Mouse (Mus musculus) intestine, embryonic 14.5 days (tissue): ENCODE measurements around the gene Mrgprh. TPM values are rescaled to one million over a fixed set of nuclear protein-coding genes. Genes with fewer than 3 reads are reported as not detected.

Experiments
- ATAC-seq: fragments of 200-750 bp; cut with Nextera tagmentation; replicated peaks from 2 replicates; pipeline ENCODE4 v1.8.0; 2017; ENCODE audit warnings: low read depth, moderate number of reproducible peaks, moderate TSS enrichment, moderate library complexity; ENCODE audit not compliant: low FRiP score, low TSS enrichment
- DNase-seq: peaks from one replicate; pipeline ENCODE4 v3.0.0-alpha.2; 2018; ENCODE audit warnings: low spot score
- H3K27ac ChIP-seq: fragments of 300-500 bp; sonication (generic); 2 replicates; pipeline ENCODE4 v1.5.1; 2014; ENCODE audit warnings: low read depth, mild to moderate bottlenecking, control low read depth
- H3K27me3 ChIP-seq: fragments of 300-500 bp; sonication (generic); replicated peaks from 2 replicates; pipeline ENCODE4 v1.6.1; 2014; ENCODE audit warnings: low read length, control low read depth; ENCODE audit not compliant: control insufficient read depth, insufficient read depth
- H3K36me3 ChIP-seq: fragments of 300-500 bp; sonication (generic); 2 replicates; pipeline ENCODE4 v1.6.1; 2014; ENCODE audit warnings: low read length, control low read depth; ENCODE audit not compliant: control insufficient read depth, insufficient read depth
- H3K4me1 ChIP-seq: fragments of 300-500 bp; sonication (generic); replicated peaks from 2 replicates; pipeline ENCODE4 v1.6.1; 2014; ENCODE audit warnings: low read length, control low read depth, mixed read lengths; ENCODE audit not compliant: control insufficient read depth, insufficient read depth
- H3K4me2 ChIP-seq: fragments of 300-500 bp; sonication (generic); 2 replicates; pipeline ENCODE4 v1.6.1; 2014; ENCODE audit warnings: low read length
- H3K4me3 ChIP-seq: fragments of 300-500 bp; sonication (generic); 2 replicates; pipeline ENCODE4 v1.5.1; 2014; ENCODE audit warnings: low read depth, low read length, control low read depth, mixed read lengths
- H3K9ac ChIP-seq: fragments of 300-500 bp; sonication (generic); 2 replicates; pipeline ENCODE4 v1.6.1; 2014; ENCODE audit warnings: mild to moderate bottlenecking, low read length
- H3K9me3 ChIP-seq: fragments of 300-500 bp; sonication (generic); 2 replicates; pipeline ENCODE4 v1.6.1; 2016; ENCODE audit warnings: low read length, control low read depth; ENCODE audit not compliant: control insufficient read depth
- WGBS: fragments of 180-500 bp; shearing (Covaris S2); extraction: QIAGEN DNeasy Blood & Tissue Kit; methylation state at CpG from one replicate; pipeline ENCODE4 v1.1.7; 2014; 5-methylcytosine and 5-hydroxymethylcytosine counted together
- polyA plus RNA-seq: library from polyadenylated mRNA; unstranded; fragments of >200 nt; fragmentation: Nextera tagmentation; extraction: Ambion mirVana; gene quantifications from 2 replicates; pipeline ENCODE4 v1.2.1, GENCODE M21; 2014

The Mrgprh gene
- polyA plus RNA-seq, 1 experiment from 2014 or later, result not detected

DNA sequence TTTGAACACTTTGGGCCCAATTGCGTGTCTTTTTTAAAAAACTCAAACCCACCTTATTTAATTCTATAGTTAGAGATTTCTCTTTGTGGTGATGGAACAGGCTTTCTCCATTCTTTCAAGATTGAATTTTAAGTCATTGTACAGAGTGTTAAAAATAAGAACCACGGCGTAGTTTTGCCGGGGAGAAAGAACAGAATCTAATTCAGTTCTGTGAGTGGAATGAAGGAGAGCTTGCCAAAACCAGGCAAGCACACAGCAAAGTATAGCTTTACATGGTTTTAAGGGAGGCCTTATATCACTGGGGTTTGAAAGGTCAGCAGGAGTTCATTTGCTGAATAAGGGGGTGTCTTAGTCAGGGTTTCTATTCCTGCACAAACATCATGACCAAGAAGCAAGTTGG, 31.3 kb upstream of the Mrgprh start:
- 80% methylated on average over 4 of the region's 4 CpGs for WGBS
- no peak overlapping the region for H3K27ac ChIP-seq

DNA sequence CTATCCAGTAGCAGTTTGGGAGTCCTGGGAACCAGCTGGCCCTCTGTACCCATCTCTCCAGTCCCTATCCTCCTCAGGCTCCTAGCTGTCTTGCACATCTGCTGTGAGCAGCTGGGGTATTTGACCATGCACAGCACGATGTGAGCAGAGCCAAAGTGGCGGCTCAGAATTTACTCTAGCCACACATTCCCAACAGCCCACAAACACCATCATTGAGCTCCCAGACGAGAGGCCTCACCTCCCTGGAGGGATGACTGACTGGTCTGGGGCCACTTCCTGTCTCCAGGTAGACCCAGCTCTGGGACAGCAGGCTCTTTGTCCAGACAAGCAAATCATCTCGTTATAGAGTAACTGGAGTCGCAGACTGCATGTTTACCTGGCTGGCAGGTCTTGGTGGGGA, 30.0 kb upstream of the Mrgprh start:
- Histone ChIP-seq H3K4me1 (peaks cover 4% of the 10 kb centered on the region; the same call in 1 of the 2 replicates), H3K4me3 (no peak overlapping the region), H3K4me2 (no peak overlapping the region), H3K27ac (0 out of 2 replicates have a peak overlapping the region, but pooled peaks have one; percentile 16), H3K36me3 (no peaks in the 10 kb centered on the region), H3K9ac (no peak overlapping the region), H3K27me3 (no peaks in the 10 kb centered on the region), H3K9me3 (no peaks in the 10 kb centered on the region)
- DNase-seq (no peak), ATAC-seq (no peak)
- WGBS, result 27% methylated on average over 5 of the region's 5 CpGs

More for the DNA sequence above, 31.3 kb upstream of the Mrgprh start:
- H3K4me1 ChIP-seq, result peaks cover 4% of the 10 kb centered on the region; the same call in 1 of the 2 replicates
- no peak overlapping the region for H3K9ac ChIP-seq
- H3K9me3 ChIP-seq, result no peaks in the 10 kb centered on the region
- no peaks in the 10 kb centered on the region for H3K36me3 ChIP-seq
- no peaks in the 10 kb centered on the region for H3K27me3 ChIP-seq
- H3K4me2 ChIP-seq, result no peak overlapping the region
- DNase-seq (no peak), ATAC-seq (no peak)
- H3K4me3 ChIP-seq, result no peak overlapping the region

DNA sequence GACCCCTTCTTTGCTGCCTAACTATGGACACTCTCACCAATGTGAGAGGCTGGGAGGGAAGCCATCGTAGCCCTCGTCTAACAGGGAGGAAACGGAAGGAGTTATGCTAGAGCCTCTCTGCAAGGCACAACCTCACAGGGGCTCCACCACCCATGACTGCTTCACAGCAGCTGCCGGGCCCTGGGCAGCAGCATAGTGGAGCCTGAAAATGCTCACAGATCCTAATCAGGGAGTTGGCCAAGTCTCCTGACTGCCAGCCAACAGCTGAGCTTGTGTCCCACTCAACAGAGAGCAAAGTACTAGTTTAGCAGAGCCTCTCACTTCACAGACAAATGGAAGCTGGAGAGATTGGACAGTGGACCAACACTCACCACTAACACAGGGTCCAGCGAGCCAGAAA, 29.4 kb upstream of the Mrgprh start:
- Histone ChIP-seq H3K27me3 (no peaks in the 10 kb centered on the region), H3K9me3 (no peaks in the 10 kb centered on the region), H3K4me3 (no peak overlapping the region), H3K9ac (no peak overlapping the region), H3K4me2 (no peak overlapping the region), H3K27ac (no peak overlapping the region), H3K4me1 (peaks cover 4% of the 10 kb centered on the region; the same call in 1 of the 2 replicates), H3K36me3 (no peaks in the 10 kb centered on the region)
- DNase-seq (no peak), ATAC-seq (no peak)
- 90% methylated on average over 5 of the region's 5 CpGs for WGBS

DNA sequence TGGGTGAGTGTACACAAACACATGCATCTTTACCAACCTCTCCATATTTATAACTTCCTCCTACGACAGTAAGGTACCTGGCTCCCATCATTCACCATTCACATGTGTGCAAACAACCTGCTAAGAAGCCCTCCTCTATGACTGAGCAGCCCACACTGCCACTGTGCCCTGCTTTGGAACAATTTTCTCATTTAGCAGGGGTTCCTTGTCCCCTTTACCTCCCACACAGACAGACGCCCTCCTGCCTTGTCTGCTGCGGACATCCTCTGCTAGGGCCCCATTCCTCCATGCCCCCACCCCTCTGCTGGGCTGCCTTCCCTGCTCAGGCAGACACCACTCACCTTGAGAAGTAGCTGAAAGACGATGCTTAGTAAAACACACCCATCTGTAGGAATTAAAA, 28.1 kb upstream of the Mrgprh start:
- ATAC-seq, result no peak
- no peaks in the 10 kb centered on the region for H3K27me3 ChIP-seq
- H3K36me3 ChIP-seq, result no peaks in the 10 kb centered on the region
- no peak overlapping the region for H3K27ac ChIP-seq
- no peak for DNase-seq
- no peak overlapping the region for H3K9ac ChIP-seq
- no peak overlapping the region for H3K4me2 ChIP-seq
- H3K4me1 ChIP-seq, result peaks cover 4% of the 10 kb centered on the region; the same call in 1 of the 2 replicates
- WGBS, result 53% methylated on average over 4 of the region's 4 CpGs
- no peaks in the 10 kb centered on the region for H3K9me3 ChIP-seq
- no peak overlapping the region for H3K4me3 ChIP-seq

DNA sequence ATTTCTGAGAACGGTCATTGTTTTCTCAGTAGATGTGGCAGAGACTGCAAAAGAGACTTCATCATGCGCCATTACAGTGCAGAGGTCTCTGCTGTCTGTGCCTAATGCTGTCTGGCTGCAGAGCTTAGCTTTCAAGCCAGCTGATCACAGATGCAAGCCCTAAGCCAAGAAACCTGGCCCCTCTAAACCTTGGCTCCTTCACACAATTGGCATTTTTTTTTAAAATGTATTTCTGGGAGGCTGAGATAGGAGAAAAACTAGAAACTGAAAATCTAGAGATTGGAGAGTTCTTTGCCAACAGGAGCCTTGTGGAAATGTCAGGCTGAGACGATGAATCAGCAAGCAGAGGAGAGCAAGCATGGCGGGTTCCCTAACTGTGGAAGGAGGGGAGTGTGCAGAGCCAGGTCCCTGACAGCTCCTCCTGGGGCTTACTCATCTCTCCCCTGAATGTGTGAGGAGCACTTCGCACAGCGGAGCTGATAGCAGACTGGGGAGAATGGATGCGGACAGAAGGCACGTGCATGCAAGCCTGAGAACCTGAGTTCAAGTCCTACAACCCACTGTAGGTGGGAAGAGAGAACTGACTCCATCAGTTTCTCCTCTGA, 26.0 kb upstream of the Mrgprh start:
- no peak for DNase-seq
- Histone ChIP-seq H3K27me3 (no peaks in the 10 kb centered on the region), H3K4me2 (no peak overlapping the region), H3K9ac (no peak overlapping the region), H3K4me1 (peaks cover 4% of the 10 kb centered on the region; the same call in 1 of the 2 replicates), H3K27ac (no peak overlapping the region), H3K36me3 (no peaks in the 10 kb centered on the region), H3K4me3 (no peak overlapping the region), H3K9me3 (no peaks in the 10 kb centered on the region)
- WGBS, result 88% methylated on average over 8 of the region's 8 CpGs
- no peak for ATAC-seq

DNA sequence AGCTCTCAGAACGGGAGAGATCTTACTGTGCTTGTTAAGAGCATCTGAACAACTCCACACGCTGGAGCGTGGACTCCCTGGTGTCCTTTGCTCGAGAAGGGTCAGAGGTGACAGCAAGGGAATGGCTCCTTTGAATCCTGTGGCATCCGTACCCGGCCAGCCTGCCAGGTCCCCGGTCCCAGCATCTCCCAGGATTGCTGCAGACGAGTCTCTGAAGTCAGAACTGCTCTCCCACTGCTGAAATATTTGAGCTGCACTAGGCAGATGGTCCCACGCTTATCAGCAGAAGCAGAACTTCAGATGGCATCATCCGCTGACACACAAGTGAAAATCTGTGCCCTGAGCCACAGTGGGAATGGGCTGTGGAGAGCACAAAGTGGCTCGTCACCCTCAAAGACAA, 24.1 kb upstream of the Mrgprh start:
- H3K36me3 ChIP-seq, result no peaks in the 10 kb centered on the region
- H3K27me3 ChIP-seq, result no peaks in the 10 kb centered on the region
- no peak overlapping the region for H3K27ac ChIP-seq
- H3K4me3 ChIP-seq, result no peak overlapping the region
- WGBS, result 77% methylated on average over 11 of the region's 11 CpGs
- no peak overlapping the region for H3K4me2 ChIP-seq
- H3K4me1 ChIP-seq, result no peaks in the 10 kb centered on the region
- no peaks in the 10 kb centered on the region for H3K9me3 ChIP-seq
- DNase-seq (no peak), ATAC-seq (no peak)
- no peak overlapping the region for H3K9ac ChIP-seq

DNA sequence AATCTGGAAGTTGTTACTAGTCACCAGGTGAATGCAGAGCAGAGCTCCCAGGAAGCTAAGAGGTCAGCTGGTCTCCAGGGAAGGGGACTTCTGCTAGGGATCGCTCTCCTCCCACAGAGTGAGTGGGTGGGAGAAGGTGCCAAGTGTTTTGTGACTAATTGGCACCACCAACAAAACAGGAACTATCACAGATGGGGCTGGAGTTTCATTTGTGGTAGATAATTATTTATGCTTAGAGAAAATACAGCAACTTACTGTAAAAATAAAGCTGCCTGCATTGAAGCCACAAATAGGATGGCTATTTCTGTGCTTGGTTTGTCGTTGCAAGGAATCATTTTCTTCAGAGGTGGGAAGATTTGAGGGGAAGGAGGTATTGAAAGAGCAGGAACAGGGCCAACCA, 22.0 kb upstream of the Mrgprh start:
- Histone ChIP-seq H3K9me3 (no peaks in the 10 kb centered on the region), H3K27ac (no peak overlapping the region), H3K4me3 (no peak overlapping the region), H3K27me3 (no peaks in the 10 kb centered on the region), H3K4me2 (no peak overlapping the region), H3K36me3 (no peaks in the 10 kb centered on the region), H3K9ac (no peak overlapping the region), H3K4me1 (no peaks in the 10 kb centered on the region)
- WGBS, result 84% methylated on average over 2 of the region's 2 CpGs
- DNase-seq, result no peak
- ATAC-seq, result no peak

DNA sequence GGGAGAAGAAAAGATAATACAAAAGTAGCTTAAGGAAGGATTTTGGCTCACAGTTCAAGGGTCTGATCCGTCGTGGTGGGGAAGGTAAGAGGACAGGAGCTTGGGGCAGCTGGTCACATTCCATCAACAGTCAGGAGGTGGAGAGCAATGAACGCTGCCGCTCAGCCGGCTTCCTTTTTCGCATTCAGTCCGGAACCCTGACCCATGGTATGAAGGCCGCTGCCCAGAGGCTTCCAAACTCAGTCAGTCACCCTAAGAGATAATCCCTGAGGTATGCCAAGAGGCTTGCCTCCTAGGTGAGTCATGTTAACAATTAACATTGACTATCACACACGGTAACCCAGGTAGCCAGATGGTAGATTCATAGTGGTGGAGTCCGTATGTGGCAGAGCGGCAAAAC, 21.4 kb upstream of the Mrgprh start:
- no peak for DNase-seq
- Histone ChIP-seq H3K4me2 (no peak overlapping the region), H3K27ac (no peak overlapping the region), H3K9me3 (no peaks in the 10 kb centered on the region), H3K27me3 (no peaks in the 10 kb centered on the region), H3K4me1 (no peaks in the 10 kb centered on the region), H3K9ac (no peak overlapping the region), H3K4me3 (no peak overlapping the region), H3K36me3 (no peaks in the 10 kb centered on the region)
- WGBS, result 90% methylated on average over 11 of the region's 11 CpGs
- ATAC-seq, result no peak

DNA sequence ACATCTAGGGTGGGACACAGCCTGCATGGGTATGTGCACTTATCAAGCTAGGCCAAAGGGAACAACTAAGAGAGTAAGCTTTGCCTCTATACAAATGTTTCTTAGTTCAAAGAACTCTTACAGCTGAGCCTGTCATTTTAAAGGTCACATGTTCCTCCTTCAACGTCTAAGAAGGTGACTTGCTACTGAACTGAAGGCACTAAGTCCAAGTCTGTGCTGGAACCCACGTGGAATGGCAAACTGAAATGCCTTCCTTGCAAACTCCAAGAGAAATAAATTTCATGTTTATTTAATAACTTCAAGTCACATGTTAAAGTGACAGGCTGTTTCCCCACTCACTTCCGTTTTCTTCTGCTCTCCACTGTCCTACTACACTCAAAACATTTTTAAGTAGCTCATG, 18.4 kb upstream of the Mrgprh start:
- H3K36me3 ChIP-seq, result no peaks in the 10 kb centered on the region
- no peak overlapping the region for H3K4me3 ChIP-seq
- no peak for DNase-seq
- H3K27ac ChIP-seq, result no peak overlapping the region
- no peaks in the 10 kb centered on the region for H3K9me3 ChIP-seq
- no peak overlapping the region for H3K9ac ChIP-seq
- no peak overlapping the region for H3K4me2 ChIP-seq
- H3K4me1 ChIP-seq, result no peaks in the 10 kb centered on the region
- H3K27me3 ChIP-seq, result no peaks in the 10 kb centered on the region
- WGBS, result 35% methylated on average over 3 of the region's 3 CpGs
- ATAC-seq, result no peak
